Mouse (Mus musculus) B cell, adult (primary cell): ENCODE results near the gene Gm45194. TPM values are rescaled to one million over a fixed set of nuclear protein-coding genes. Genes with fewer than 3 reads are reported as not detected.

ENCODE experiments used
- total RNA-seq: library from RNA; stranded (reverse); gene quantifications from 4 replicates; pipeline ENCODE4 v1.2.4, GENCODE M21; 2023; ENCODE audit not compliant: inconsistent age

The Gm45194 gene
- not detected in 4 replicates for total RNA-seq

GRCm38 (mm10) chrX:111891089-111891488, at the start of gene Gm45194:
Gene Gm45194, plus strand, starts transcription at chrX:111891389.

GRCm38 (mm10) chrX:112010707-112011106, 119.5 kb downstream of the Gm45194 start, which contains the start of gene Tex16:
Gene Tex16, plus strand, starts transcription at chrX:112011007.

GRCm38 (mm10) chrX:112238749-112239148, 347.6 kb downstream of the Gm45194 start, which contains the start of gene 4933403O08Rik:
Gene 4933403O08Rik, plus strand, starts transcription at chrX:112239049.

Other genes starting within 250 kb of the Gm45194 start
- gene Hdx, start 194.3 kb upstream of the Gm45194 start, total RNA-seq, result not detected in 4 replicates
- gene Tex16, start 119.6 kb downstream of the Gm45194 start, total RNA-seq, result not detected in 4 replicates